Mouse (Mus musculus): Measurements from ENCODE around the gene Tlr9.

GRCm38 (mm10) chr9:106225469-106226150, 3.2 kb downstream of the Tlr9 start:
- TF ChIP-seq EP300 (optimal IDR thresholded peaks at IDR 0.05), result no peak
- no peak for TF ChIP-seq CTCF (IDR thresholded peaks at IDR 0.05; ENCODE audit: low read depth)

Measured in stomach, postnatal 0 days (tissue).